19 mouse cellular contexts compared by ENCODE assay signal in genomic region chr11:61021129-61021528, GRCm38 (mm10). TPM values are rescaled to one million over a fixed set of nuclear protein-coding genes. Genes with fewer than 3 reads are reported as not detected.
A peak's percentile ranks its signal among the peaks of the same experiment; 100 is the strongest.
DNase-seq lines count a peak whose midpoint lies in the region; ATAC-seq lines count a peak whose summit lies in the region.
"Had no signal": no experiment of that assay in that cellular context is flagged by ENCODE, and none has a peak within 500 bp of the region (broad histone marks: within the 10 kb centered on the region; RNA-seq: fewer than 3 reads in every experiment).

No protein-coding gene starts in this region.

- DNase-seq in left cerebral cortex, postnatal 25 days (ENCODE audit: low spot score in 2 of 2): no peak
- DNase-seq: adrenal gland, postnatal 25 days; kidney, adult 9 months; kidney, postnatal 14 days; lung, postnatal 4 days; right cerebral cortex, adult 18-20 months; right cerebral cortex, postnatal 4 days; thymus, postnatal 25 days had no signal

- H3K36me3 ChIP-seq in forebrain, embryonic 15.5 days: no peaks in the 10 kb centered on the region
- H3K36me3 ChIP-seq in forebrain, embryonic 13.5 days (ENCODE audit: poor library complexity, severe bottlenecking): no peaks in the 10 kb centered on the region
- no peaks in the 10 kb centered on the region for H3K36me3 ChIP-seq in midbrain, embryonic 15.5 days (replicated peaks)
- no peaks in the 10 kb centered on the region for H3K36me3 ChIP-seq in midbrain, embryonic 13.5 days
- H3K36me3 ChIP-seq in hindbrain, embryonic 15.5 days: no peaks in the 10 kb centered on the region
- H3K36me3 ChIP-seq: embryonic facial prominence, embryonic 12.5 days had no signal

- H3K4me2 ChIP-seq in forebrain, embryonic 15.5 days (replicated peaks): 0 out of 2 replicates have a peak overlapping the region, but pooled peaks have one; percentile 65
- H3K4me2 ChIP-seq in forebrain, embryonic 13.5 days: no peak overlapping the region
- peak overlapping the region; percentile 59; the same call in 1 of the 2 replicates for H3K4me2 ChIP-seq in midbrain, embryonic 15.5 days
- no peak overlapping the region for H3K4me2 ChIP-seq in midbrain, embryonic 13.5 days (replicated peaks)
- H3K4me2 ChIP-seq in hindbrain, embryonic 15.5 days: peak overlapping the region; percentile 84; the same call in 1 of the 2 replicates

- ATAC-seq in forebrain, embryonic 15.5 days (replicated peaks): no peak
- ATAC-seq in forebrain, embryonic 13.5 days: no peak
- no peak for ATAC-seq in midbrain, embryonic 15.5 days (replicated peaks)
- ATAC-seq in midbrain, embryonic 13.5 days: no peak
- no peak for ATAC-seq in hindbrain, embryonic 15.5 days (ENCODE audit: low FRiP score, low read depth)
- no peak for ATAC-seq in CD4-positive, CD25-positive, alpha-beta regulatory T cell, adult 4 months
- ATAC-seq: intestine, embryonic 16.5 days had no signal

- peaks cover 54% of the 10 kb centered on the region for H3K27me3 ChIP-seq in forebrain, embryonic 15.5 days
- peaks cover 77% of the 10 kb centered on the region for H3K27me3 ChIP-seq in forebrain, embryonic 13.5 days
- peaks cover 27% of the 10 kb centered on the region for H3K27me3 ChIP-seq in midbrain, embryonic 15.5 days (replicated peaks)
- peaks cover 60% of the 10 kb centered on the region for H3K27me3 ChIP-seq in midbrain, embryonic 13.5 days
- H3K27me3 ChIP-seq in hindbrain, embryonic 15.5 days: peaks cover 30% of the 10 kb centered on the region

- intact Hi-C loops in left cerebral cortex, postnatal 25 days (cut with DNase I): no loop called here

- H3K4me1 ChIP-seq in forebrain, embryonic 15.5 days: peaks cover 14% of the 10 kb centered on the region; the same call in 1 of the 2 replicates
- peaks cover 21% of the 10 kb centered on the region for H3K4me1 ChIP-seq in forebrain, embryonic 13.5 days
- H3K4me1 ChIP-seq in midbrain, embryonic 15.5 days: peaks cover 39% of the 10 kb centered on the region
- H3K4me1 ChIP-seq in midbrain, embryonic 13.5 days (replicated peaks): peaks cover 36% of the 10 kb centered on the region
- H3K4me1 ChIP-seq in hindbrain, embryonic 15.5 days (replicated peaks): peaks cover 48% of the 10 kb centered on the region

- H3K9ac ChIP-seq in forebrain, embryonic 15.5 days (replicated peaks): no peak overlapping the region
- H3K9ac ChIP-seq in forebrain, embryonic 13.5 days: no peak overlapping the region
- H3K9ac ChIP-seq in midbrain, embryonic 15.5 days: no peak overlapping the region
- no peak overlapping the region for H3K9ac ChIP-seq in midbrain, embryonic 13.5 days (replicated peaks)
- no peak overlapping the region for H3K9ac ChIP-seq in hindbrain, embryonic 15.5 days
- H3K9ac ChIP-seq: embryonic facial prominence, embryonic 12.5 days had no signal

- no peaks in the 10 kb centered on the region for H3K9me3 ChIP-seq in forebrain, embryonic 15.5 days
- no peaks in the 10 kb centered on the region for H3K9me3 ChIP-seq in forebrain, embryonic 13.5 days (replicated peaks)
- no peaks in the 10 kb centered on the region for H3K9me3 ChIP-seq in midbrain, embryonic 15.5 days
- H3K9me3 ChIP-seq in midbrain, embryonic 13.5 days: no peaks in the 10 kb centered on the region
- no peaks in the 10 kb centered on the region for H3K9me3 ChIP-seq in hindbrain, embryonic 15.5 days
- H3K9me3 ChIP-seq: embryonic facial prominence, embryonic 12.5 days had no signal

- 60% methylated on average over 5 of the region's 5 CpGs for WGBS in forebrain, embryonic 15.5 days
- WGBS in forebrain, embryonic 13.5 days: 46% methylated on average over 5 of the region's 5 CpGs
- 58% methylated on average over 5 of the region's 5 CpGs for WGBS in midbrain, embryonic 15.5 days
- WGBS in midbrain, embryonic 13.5 days: 64% methylated on average over 5 of the region's 5 CpGs
- WGBS in hindbrain, embryonic 15.5 days: 63% methylated on average over 5 of the region's 5 CpGs

- H3K27ac ChIP-seq in forebrain, embryonic 15.5 days (replicated peaks): no peak overlapping the region
- H3K27ac ChIP-seq in forebrain, embryonic 13.5 days: no peak overlapping the region
- 0 out of 2 replicates have a peak overlapping the region, but pooled peaks have one; percentile 51 for H3K27ac ChIP-seq in midbrain, embryonic 15.5 days
- H3K27ac ChIP-seq in midbrain, embryonic 13.5 days: no peak overlapping the region
- peak overlapping the region; percentile 61; the same call in 1 of the 2 replicates for H3K27ac ChIP-seq in hindbrain, embryonic 15.5 days (replicated peaks)
- H3K27ac ChIP-seq: embryonic facial prominence, embryonic 12.5 days had no signal

- no peak overlapping the region for H3K4me3 ChIP-seq in forebrain, embryonic 15.5 days
- H3K4me3 ChIP-seq in forebrain, embryonic 13.5 days: no peak overlapping the region
- no peak overlapping the region for H3K4me3 ChIP-seq in midbrain, embryonic 15.5 days
- H3K4me3 ChIP-seq in midbrain, embryonic 13.5 days (replicated peaks): no peak overlapping the region
- H3K4me3 ChIP-seq in hindbrain, embryonic 15.5 days: no peak overlapping the region

RNA-seq across cellular contexts. Expression of gene Kcnj12, which starts 1.2 kb away (rescaled TPM):
- 1.6 TPM in 2 replicates for polyA plus RNA-seq in forebrain, embryonic 15.5 days (2015; fragmentation: Nextera tagmentation; extraction: Ambion mirVana)
- polyA plus RNA-seq in forebrain, embryonic 13.5 days (2015; fragmentation: Nextera tagmentation; extraction: Ambion mirVana): 0.28 and 0.39 TPM in 2 replicates
- 4.6 and 4.7 TPM in 2 replicates for polyA plus RNA-seq in midbrain, embryonic 15.5 days (2015; fragmentation: Nextera tagmentation; extraction: Ambion mirVana)
- polyA plus RNA-seq in midbrain, embryonic 13.5 days (2015; fragmentation: Nextera tagmentation; extraction: Ambion mirVana): 0.64 and 1.4 TPM in 2 replicates
- polyA plus RNA-seq in hindbrain, embryonic 15.5 days (2015; fragmentation: Nextera tagmentation; extraction: Ambion mirVana): 4.9 and 5.2 TPM in 2 replicates
- 10 to 100 TPM; 17.4 to 19.6 TPM for total RNA-seq in left cerebral cortex, postnatal 25 days (2021)
- polyA plus RNA-seq in CD4-positive, CD25-positive, alpha-beta regulatory T cell, adult 4 months (2017; shearing (Covaris generic)): not detected
- total RNA-seq: hematopoietic stem cell, adult 5-6 weeks; liver, adult 2 months; megakaryocyte-erythroid progenitor cell, adult 5-6 weeks had no signal
- polyA plus RNA-seq: liver, adult 2 months had no signal

Comparison
In these comparisons a context has a peak if more than half of its experiments do, and no peak if none do; other contexts are left out.
1. H3K27ac ChIP-seq: peak in midbrain, embryonic 15.5 days (single experiment) and hindbrain, embryonic 15.5 days (single experiment); none in forebrain, embryonic 15.5 days (single experiment), forebrain, embryonic 13.5 days (single experiment) and midbrain, embryonic 13.5 days (single experiment).
2. H3K4me2 ChIP-seq: peak in forebrain, embryonic 15.5 days (single experiment), midbrain, embryonic 15.5 days (single experiment) and hindbrain, embryonic 15.5 days (single experiment); none in forebrain, embryonic 13.5 days (single experiment) and midbrain, embryonic 13.5 days (single experiment).